Mouse (Mus musculus): ENCODE data around the gene Coro6.
A peak's percentile ranks its signal among the peaks of the same experiment; 100 is the strongest.

Coro6 gene

DNA sequence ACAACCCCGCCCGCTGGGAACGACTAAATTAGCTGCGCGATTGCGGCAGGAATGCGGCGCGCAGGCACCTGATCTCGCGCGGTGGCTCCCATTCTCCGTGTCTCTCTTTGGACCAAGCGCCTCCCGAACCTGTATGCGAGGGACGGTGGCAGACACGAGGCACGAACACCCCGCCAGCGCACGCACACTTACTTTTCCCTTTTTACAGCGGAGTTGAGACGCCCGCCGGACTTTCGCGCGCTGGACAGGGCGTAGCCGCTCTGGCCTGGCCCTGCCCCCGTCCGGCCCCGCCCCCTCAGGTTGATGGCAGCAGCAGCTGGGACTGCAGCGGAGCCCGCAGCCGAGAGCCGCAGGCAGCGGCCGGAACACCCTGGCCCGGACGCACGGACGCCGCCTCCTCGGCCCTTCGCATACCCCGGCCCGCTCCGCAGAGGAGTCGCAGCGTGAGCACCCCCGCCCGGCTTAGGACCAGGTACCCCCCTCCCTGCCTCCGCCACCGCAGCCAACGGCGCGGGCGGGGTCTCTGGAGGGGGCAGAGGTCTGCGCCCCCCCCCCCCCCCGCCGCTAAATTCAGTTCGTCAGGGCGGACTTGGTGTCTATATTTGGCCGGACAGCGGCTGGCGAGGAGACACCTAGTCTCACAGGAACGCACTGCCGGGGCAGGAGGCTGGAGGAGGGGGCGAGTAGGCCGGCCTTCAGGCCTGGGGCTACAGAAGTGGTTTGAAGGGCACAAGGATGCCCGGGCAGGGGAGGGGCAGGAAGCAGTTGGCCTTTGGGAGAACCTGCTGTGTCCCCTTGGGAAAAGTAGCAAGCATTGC lies at the start of gene Coro6:
TSS of gene Coro6 (plus strand) at position 129 of the 818 bp plus-strand sequence.
- peak; percentile 64 to 85 for DNase-seq (ENCODE audit: low spot score in 2 of 2)

DNA sequence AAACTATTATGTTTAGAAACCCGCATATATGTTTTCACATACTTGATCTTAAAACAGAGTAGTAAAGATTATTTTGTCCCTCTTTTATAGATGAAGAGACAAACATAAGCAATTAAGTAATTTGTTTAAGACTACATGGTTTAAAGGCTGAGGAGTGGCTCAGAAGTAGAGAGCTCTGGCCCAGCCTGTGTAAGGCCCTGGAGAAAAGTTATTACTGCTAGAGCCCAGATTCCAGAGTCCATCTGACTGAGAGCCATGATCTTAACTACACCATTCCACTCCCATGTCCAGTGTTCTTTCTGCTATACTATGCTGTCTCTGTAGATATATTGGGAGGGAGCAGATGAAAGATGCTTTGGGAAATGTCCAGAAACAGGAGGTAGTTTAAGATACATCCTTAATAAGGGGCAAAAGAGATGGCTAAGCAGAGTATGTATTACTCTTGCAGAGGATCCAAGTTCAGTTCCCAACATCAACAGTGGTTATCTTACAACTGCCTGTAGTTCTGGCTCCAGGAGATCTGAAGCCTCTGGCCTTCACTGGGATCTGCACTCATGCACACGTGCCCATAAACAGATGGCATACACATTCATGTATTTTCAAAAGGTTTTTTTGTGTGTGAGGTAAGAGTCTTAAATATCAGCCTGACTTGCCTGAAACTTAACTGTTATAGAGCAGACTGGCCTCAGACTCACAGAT lies 47.9 kb upstream of the Coro6 start:
- DNase-seq (ENCODE audit: low spot score in 2 of 2): no peak

DNA sequence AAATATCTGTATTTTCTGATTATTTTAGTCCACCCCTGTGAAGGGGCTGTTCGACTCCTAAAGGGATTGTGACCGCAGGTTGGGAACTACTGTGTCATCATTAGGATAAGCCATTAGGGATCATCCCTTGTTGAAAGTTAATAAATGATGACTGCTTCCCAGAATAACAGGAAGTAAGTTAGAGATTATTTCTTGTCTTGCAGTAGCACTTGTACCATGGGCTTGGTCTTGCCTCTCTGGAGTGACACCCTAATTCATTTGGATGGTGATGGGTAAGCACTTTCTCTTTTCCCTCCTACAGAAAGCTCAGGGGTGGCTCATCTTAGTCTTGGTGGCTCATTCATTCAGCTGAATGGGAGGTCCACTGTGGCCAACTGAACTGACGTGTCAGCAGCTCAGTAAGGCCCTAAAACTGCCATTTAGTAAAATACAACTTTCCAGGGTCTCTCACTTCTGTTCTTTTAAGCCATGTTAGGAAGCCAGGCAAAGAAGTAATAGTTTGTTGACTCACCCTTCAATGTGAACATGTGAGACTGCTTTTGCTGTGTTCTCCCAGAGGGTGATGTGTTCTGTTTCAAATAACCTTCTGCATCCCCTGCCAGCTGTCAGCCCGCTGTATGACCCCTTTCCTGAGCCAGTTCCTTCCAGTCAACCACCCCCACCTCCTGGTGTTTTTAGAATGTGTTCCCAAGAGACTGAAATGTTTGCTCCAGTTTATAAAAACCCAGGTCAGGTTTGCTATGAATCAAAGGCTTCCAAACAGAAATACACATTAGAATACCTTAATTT lies 45.8 kb upstream of the Coro6 start:
- no peak for DNase-seq (ENCODE audit: low spot score in 2 of 2)

DNA sequence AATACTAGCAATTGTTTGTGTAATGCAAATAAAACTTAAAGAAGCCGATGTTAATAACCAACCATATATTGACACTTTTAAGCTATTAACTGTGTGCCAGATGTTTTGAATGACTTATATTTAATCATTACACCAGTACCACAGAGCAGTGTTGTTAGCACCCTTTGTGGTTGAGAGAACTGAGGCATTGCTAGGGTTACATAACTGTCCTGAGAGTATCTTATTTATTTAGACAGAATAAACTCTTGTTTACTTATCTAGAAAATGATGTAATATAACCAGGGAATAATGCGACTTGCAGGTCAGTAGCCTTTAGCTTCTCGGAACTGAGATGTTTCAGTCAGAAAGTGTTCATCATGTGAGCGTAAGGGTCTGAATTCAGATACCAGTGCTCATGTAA lies 44.2 kb upstream of the Coro6 start:
- DNase-seq (ENCODE audit: low spot score in 2 of 2): no peak

DNA sequence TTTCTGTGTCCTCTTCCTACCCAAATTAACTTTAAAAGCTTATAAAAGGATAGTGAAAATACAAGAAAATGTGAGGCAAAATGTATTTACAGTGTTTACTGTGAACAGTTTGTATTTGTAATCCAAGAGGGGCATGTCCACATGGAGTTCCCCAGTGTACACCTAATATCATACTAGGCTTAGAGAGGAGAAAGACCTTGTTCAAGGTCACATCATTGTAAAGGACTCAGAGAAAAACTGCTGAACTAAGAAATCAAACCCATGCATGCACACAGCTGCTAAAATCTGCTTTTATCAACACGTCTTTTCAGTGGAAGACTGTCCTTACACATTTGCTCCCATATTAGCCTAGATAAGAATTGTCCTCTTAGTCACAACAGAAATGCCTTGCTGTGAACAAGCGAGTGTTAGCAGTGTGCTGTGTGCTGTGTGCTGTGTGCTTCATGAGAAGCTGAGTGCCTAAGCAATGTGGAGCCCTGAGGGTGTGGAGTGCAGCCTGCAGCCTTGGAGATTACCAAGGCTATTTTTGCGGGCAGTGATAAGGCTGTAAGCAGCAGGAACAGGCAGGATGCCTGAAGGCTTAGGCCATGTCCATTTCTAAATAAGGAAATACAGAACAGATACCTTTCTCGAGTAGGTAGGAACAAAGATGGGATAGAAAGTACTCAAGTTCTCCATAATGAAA lies 38.9 kb upstream of the Coro6 start:
- DNase-seq (ENCODE audit: low spot score in 2 of 2): peak in 1 of 2 experiments; percentile 37

DNA sequence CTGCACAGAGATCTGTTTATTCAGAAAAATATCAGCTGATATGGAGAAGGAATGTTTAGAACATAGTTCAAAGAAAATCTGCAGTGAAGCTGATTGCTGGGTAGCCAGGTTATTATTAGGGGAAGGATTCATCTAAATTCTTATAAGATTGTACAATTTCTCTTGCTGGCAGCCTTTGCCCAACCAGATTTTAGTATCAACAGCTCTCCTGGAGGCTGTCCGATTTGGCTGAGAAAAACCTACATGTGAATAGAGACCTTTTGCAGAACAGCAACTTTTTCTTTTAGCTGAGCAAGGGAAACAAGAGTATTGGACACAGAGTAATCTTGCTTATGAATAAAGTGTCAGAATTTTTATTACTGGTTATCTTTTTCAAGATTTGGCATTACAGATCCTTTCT lies 33.8 kb upstream of the Coro6 start:
- no peak for DNase-seq (ENCODE audit: low spot score in 2 of 2)

DNA sequence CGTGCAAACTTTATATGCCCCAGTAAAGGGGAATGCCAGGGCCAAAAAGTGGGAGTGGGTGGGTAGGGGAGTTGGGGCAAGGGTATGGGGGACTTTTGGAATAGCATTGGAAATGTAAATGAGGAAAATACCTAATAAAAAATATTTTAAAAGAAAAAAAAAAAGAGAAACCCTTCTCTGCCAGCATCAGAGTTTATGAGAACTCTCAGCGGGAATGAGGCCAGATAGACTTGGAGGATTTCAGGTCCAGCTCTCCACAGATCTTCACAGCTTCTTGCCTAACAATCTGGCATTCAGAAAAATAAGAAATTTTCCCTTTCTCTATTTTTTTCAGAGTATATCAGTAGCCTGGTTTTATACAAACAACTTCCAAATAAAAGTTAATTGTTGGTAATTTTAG lies 25.2 kb upstream of the Coro6 start:
- no peak for DNase-seq (ENCODE audit: low spot score in 2 of 2)

DNA sequence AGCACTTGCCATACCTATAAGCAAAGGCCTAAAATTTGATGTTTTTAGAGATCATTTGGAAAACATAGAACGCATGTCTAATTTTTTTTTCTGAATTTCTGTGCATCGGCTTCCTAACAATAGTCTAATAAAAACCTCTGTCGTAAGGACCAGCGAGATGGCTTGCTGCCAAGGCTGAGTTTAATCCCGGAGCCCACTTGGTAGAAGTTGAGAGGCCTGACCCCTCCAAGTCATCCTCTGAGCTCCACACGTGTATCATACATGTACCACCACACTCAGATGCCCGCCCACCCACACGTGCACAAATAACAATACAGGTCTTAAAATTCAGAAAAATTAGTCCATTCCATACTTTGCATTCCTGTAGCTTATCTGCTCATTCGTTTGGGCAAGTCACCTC lies 22.1 kb upstream of the Coro6 start:
- DNase-seq (ENCODE audit: low spot score in 2 of 2): no peak

DNA sequence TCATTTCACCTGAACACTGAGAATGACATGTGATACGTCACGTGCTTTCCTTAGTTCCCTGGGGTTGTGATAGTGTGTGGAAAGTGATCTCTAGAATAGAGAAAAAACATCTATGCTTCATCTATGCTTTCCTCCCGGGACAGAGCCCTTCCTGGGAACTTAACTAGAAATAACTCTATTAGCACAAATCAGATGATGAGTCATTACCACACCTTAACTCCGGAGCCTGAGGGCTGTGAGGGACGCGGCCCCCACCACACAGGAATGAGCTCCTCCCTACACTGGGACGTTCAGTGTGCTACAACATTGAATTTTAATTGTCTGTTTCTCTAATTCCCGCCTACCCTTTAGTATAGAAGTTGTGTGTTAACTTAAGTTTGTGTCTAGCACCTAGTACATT lies 21.2 kb upstream of the Coro6 start:
- DNase-seq (ENCODE audit: low spot score in 2 of 2): no peak

DNA sequence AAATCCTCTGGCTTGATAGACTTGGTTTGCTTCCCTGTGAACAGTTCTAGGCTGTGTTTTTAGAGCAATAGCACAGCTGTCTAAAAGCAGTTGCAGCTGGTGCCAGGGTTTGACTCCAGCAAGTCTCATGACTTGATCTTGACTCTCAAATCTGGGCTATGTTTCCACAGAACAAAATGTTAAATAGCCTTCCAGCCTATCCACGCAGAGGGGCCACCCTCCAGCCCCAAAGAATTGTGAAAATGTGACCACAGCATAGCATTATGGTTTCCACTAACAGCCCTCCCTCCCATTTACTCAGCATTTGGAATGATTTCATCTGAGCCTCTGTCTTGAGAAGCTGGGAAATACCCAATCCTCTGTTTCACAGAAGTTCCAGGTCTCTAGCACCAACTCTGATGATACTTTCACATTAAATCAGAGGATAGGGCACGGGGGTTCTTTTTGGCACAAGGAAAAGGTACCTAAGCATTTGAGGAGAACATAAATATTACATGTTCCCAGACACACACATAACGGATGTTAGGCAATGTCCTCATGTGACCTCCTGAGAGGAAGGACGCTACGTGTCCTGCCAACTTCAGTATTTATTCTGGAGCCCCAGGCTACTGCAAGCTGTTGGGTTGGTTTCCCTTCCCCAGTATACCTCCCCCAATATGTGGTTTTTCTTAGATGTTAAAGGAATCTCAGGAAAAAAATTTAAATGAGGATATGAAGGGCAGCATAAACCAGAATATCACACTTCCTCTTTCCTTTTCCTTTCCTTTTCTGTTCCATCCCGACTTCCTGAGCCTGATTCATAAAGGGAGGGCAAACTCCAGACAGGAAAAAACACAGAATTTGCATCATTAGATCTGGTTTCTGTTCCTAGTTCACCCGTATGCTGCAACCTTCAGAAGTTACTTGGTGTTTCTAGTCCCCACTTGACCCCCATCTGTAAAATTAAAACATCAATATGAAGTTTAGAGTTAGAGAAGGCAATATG lies 19.7 kb upstream of the Coro6 start:
- no peak for DNase-seq (ENCODE audit: low spot score in 2 of 2)

DNA sequence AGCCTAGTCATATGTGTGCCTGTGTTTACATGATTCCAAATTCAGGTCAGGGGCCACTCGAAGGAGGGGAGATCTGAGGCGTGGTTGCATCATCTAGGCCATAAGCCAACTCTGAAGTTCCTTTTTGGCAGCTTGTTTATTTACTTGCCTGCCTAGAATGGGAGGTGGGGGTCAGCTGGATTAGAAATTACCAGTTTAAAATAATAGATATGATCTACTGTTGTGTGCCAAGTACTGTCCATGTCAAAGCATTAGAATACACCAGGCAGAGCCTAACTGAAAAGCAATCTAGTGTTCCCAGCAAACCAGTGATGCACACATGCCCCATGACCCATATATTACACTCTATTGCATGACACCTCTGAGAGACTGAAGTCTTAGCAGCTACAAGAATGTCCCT lies 17.3 kb upstream of the Coro6 start:
- no peak for DNase-seq (ENCODE audit: low spot score in 2 of 2)

DNA sequence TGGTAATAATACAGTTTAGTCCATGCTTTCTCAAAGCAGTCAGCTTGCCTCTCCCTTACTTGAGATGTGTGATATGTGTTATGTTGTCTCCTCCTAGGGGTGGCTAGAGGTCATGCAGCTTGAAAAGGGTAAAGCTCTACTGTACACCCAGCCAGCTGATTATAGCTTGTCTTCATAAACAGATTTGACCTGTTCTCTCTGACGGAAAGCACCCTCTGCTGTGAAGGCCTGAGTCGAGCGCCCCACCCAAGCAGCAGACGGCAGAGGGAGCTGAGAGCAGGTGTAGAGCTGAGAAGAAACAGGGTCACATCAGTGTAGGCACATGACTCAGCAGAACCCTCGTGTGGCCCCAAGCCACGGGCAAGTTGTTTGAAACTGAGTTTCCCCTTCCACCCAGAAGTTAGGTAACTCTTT lies 15.6 kb upstream of the Coro6 start:
- peak in 1 of 2 experiments; percentile 51 for DNase-seq (ENCODE audit: low spot score in 2 of 2)

DNA sequence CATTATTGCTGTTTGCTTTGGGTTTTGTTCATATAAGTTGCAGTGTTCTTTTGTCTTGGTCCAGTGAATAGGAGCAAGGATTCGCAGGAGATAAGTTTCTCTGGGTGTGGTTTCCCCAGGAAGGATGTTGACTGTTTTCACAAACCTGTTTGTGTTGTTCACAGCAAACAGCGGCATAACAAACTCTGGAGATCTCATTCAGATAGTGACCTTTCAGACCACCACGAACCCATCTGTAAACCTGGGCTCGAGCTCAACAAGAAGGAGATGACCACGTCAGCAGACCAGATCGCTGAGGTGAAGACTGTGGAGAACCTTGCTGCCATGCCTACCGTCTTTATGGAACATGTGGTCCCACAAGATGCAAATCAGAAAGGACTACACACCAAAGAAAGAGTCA lies 13.0 kb upstream of the Coro6 start:
- DNase-seq (ENCODE audit: low spot score in 2 of 2): no peak

DNA sequence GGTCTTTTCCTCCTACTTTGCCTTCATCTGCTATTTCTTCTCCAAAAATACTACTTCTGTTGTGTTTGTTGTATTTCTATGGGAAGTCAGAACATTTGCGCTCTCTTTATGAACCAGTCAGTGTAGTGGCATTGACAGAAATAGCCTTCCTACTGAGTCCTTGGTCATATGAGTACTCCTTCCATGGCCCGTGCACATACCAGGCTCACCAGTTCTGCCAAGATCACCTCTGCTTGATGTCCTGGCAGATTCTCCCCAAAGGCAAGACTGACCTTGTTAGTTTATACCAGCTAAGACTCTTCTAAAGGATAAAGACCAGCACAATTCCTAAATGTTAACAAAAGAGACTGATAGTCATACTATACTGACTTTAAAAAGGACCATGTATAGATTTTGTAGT lies 10.5 kb upstream of the Coro6 start:
- no peak for DNase-seq (ENCODE audit: low spot score in 2 of 2)

DNA sequence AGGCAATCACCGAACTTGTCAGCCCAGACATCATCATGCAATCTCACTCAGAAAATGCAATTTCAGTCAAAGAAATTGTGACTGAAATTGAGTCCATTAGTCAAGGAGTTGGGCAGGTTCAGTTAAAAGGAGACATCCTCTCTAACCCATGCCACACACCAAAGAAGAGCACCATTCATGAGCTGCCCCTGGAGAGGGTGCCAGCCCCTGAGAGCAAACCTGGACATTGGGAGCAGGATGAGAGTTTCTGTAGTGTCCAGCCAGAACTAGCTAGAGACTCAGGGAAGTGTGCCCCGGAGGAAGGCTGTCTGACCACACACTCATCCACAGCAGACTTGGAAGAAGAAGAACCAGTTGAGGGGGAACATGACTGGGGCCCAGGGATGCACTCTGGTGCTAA lies 8.8 kb upstream of the Coro6 start:
- no peak for DNase-seq (ENCODE audit: low spot score in 2 of 2)

DNA sequence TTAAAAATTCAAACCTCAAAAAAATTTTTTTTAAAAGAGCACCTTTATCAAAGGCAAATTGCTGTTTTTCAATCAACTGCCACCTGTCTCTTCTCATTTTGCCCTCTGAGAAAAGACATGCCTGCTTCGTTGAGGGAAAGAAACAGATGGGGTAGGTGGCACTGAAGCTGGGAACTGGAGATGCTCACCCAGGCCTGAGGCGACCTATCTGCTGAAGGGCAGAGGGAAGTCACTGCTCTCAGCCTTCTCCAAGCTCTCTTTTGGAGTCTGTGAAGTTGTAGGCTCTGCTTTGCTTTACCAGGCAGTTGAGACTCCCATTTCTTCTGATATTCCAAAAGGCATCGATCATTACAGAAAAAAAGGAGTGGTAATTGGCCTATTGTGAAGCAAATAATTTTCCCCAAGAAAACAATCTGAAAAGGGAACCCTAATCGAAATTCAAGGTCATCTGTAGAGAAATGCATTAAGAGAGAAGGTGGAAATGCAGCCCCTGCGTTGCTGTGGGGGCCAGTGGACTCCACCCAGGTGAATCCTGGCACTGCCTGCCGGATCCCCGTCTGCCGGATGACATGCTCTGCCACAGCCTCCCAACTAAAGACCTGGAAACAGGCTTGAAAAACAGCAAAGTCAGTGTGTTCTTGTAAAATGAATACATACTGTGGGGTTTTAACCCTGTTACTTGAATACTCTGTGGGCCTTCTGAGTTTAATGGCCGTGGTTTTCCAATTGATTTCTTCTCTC lies 6.3 kb upstream of the Coro6 start:
- no peak for DNase-seq (ENCODE audit: low spot score in 2 of 2)

DNA sequence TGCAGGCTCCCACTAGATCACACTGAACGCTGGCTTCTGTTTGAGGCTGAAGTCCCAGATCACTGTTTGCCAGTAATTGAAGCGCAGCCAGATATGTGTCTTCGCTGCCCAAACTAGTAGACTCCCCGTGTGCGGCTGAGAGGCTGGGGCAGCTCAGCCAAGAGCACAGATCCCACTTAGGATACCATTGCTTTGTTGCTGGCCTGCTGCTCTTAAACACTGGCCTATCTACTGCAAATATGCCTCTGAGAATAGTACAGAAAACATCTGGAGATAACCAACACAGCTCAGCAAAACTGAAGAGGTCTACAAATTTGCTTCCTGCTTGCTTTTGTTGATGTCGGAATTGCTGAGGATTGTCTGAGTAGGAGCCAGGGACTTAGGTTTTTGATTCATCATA lies 5.3 kb upstream of the Coro6 start:
- peak in 1 of 2 experiments; percentile 52 for DNase-seq (ENCODE audit: low spot score in 2 of 2)

DNA sequence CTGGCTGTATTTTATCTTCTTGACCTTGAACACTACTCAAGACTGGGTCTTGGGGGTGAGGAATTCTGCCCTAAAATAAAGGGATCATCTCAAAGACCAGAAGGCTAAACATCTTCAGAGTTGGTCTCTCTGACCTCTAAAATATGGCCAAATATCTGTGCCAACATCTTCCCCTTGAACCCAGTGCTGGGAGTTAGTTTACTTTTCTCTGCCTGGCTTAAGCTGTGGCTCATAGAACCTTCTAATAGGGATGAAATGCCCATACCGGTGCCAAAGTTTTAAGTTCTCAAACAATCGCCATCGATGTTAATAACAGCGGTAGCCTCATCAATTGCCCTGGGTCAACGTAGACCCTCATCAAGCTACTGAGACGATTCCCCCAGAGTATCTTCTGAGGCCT lies 355 bp upstream of the Coro6 start:
- DNase-seq (ENCODE audit: low spot score in 2 of 2): no peak

DNA sequence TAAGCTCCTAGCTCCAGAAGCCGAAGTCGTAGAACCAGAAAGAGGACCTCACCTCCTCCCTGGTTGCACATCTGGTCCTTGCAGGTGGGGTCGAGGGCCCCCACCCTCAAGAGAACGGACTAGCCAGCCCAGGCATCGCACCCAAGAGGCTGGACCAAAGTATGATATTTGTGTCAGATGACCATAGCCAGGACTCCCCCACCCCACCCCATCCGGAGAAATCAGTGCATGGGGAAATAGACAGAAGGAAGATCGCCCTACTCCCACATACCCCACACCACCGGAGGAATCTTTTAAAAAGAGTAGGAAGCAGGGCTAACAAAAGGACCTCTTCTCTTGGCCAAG lies 862 bp downstream of the Coro6 start:
- no peak for DNase-seq (ENCODE audit: low spot score in 2 of 2)

DNA sequence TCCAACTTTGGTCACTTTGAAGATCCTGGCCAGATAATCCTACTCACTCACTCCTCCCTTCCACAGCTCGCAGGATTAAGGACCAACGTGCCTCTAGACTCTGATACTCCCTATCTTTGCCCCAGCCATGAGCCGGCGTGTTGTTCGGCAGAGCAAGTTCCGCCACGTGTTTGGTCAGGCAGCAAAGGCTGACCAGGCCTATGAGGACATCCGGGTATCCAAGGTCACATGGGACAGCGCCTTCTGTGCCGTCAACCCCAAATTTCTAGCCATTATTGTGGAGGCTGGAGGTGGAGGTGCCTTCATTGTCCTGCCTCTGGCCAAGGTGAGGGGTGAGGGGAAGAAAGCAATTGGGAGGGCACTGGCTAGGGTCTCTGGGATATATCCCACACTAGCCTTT lies 1.6 kb downstream of the Coro6 start:
- DNase-seq (ENCODE audit: low spot score in 2 of 2): no peak
